Mouse (Mus musculus) intestine, embryonic 15.5 days (tissue): ENCODE measurements around the gene Cox7a2. TPM values are rescaled to one million over a fixed set of nuclear protein-coding genes. Genes with fewer than 3 reads are reported as not detected.

Experiments used
- ATAC-seq: fragments of 200-750 bp; cut with Nextera tagmentation; 2 replicates; pipeline ENCODE4 v1.8.0; 2017; ENCODE audit warnings: moderate TSS enrichment, moderate library complexity
- H3K27ac ChIP-seq: fragments of 300-500 bp; sonication (generic); 2 replicates; pipeline ENCODE4 v1.5.1; 2015; ENCODE audit warnings: mild to moderate bottlenecking, inconsistent platforms
- H3K27me3 ChIP-seq: fragments of 300-500 bp; sonication (generic); replicated peaks from 2 replicates; pipeline ENCODE4 v1.6.1; 2015; ENCODE audit warnings: inconsistent platforms
- H3K36me3 ChIP-seq: fragments of 300-500 bp; sonication (generic); 2 replicates; pipeline ENCODE4 v1.6.1; 2015; ENCODE audit warnings: inconsistent platforms
- H3K4me1 ChIP-seq: fragments of 300-500 bp; sonication (generic); replicated peaks from 2 replicates; pipeline ENCODE4 v1.6.1; 2015; ENCODE audit warnings: inconsistent platforms
- H3K4me2 ChIP-seq: fragments of 300-500 bp; sonication (generic); replicated peaks from 2 replicates; pipeline ENCODE4 v1.6.1; 2015; ENCODE audit warnings: mild to moderate bottlenecking, inconsistent platforms
- H3K4me3 ChIP-seq: fragments of 300-500 bp; sonication (generic); replicated peaks from 2 replicates; pipeline ENCODE4 v1.5.1; 2015; ENCODE audit warnings: inconsistent platforms
- H3K9ac ChIP-seq: fragments of 300-500 bp; sonication (generic); 2 replicates; pipeline ENCODE4 v1.6.1; 2015; ENCODE audit warnings: inconsistent platforms
- H3K9me3 ChIP-seq: fragments of 300-500 bp; sonication (generic); 2 replicates; pipeline ENCODE4 v1.6.1; 2016; ENCODE audit warnings: inconsistent platforms
- WGBS: fragments of 180-500 bp; shearing (Covaris S2); methylation state at CpG from one replicate; pipeline ENCODE4 v1.1.7; 2015; 5-methylcytosine and 5-hydroxymethylcytosine counted together
- polyA plus RNA-seq: library from polyadenylated mRNA; unstranded; fragments of >200 nt; fragmentation: Nextera tagmentation; extraction: Ambion mirVana; gene quantifications from 2 replicates; pipeline ENCODE4 v1.2.1, GENCODE M21; 2015

Cox7a2 gene
- 893 and 914 TPM in 2 replicates for polyA plus RNA-seq

GRCm38 (mm10) chr9:79759385-79760005, at the start of gene Cox7a2:
Cox7a2 (minus strand) TSS chr9:79759878.
- H3K36me3 ChIP-seq, result 0 out of 2 replicates have a peak, but pooled peaks cover 6% of the 10 kb centered on the region
- peak; percentile 100 for ATAC-seq
- peak within 1 kb of the TSS; percentile 85 for H3K27ac ChIP-seq
- under 1% methylated on average over 49 of the region's 49 CpGs for WGBS
- peak within 1 kb of the TSS; percentile 74 for H3K4me2 ChIP-seq
- no peaks in the 10 kb centered on the region for H3K9me3 ChIP-seq
- H3K4me1 ChIP-seq, result peaks cover 2% of the 10 kb centered on the region; the same call in 1 of the 2 replicates
- peak within 1 kb of the TSS; percentile 68 for H3K9ac ChIP-seq
- no peaks in the 10 kb centered on the region for H3K27me3 ChIP-seq
- H3K4me3 ChIP-seq, result peak within 1 kb of the TSS; percentile 69

DNA sequence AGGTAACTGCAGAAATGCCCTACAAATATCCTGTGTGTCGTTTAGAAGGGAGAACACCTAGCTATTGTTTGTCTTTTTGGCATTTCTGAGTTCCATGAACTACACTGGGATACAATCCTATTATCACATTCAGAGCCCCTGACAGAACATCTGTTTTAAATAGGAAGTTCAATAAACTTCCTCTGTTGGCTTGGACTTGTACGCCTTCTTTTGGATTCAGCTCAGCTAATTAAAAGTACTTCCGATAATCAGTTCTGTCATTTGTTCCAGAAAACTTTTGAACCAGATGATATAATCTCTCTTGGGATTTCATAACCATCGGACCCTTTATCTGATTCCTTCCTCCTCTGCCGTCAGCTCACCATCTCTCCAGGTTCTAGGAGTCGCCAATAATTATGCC, 49.7 kb upstream of the Cox7a2 start:
- no peaks in the 10 kb centered on the region for H3K4me1 ChIP-seq
- H3K9me3 ChIP-seq, result no peaks in the 10 kb centered on the region
- no peak overlapping the region for H3K4me3 ChIP-seq
- H3K4me2 ChIP-seq, result no peak overlapping the region
- H3K27me3 ChIP-seq, result no peaks in the 10 kb centered on the region
- H3K36me3 ChIP-seq, result no peaks in the 10 kb centered on the region
- H3K9ac ChIP-seq, result no peak overlapping the region
- ATAC-seq, result no peak
- 64% methylated on average over 6 of the region's 6 CpGs for WGBS
- H3K27ac ChIP-seq, result no peak overlapping the region

- H3K4me3 ChIP-seq, result no peak overlapping the region
- H3K4me1 ChIP-seq, result no peaks in the 10 kb centered on the region
- H3K9ac ChIP-seq, result no peak overlapping the region
- no peaks in the 10 kb centered on the region for H3K27me3 ChIP-seq
- ATAC-seq, result no peak
- H3K4me2 ChIP-seq, result no peak overlapping the region
- H3K9me3 ChIP-seq, result no peaks in the 10 kb centered on the region
- H3K36me3 ChIP-seq, result no peaks in the 10 kb centered on the region
- no peak overlapping the region for H3K27ac ChIP-seq
- WGBS, result 44% methylated on average over 4 of the region's 4 CpGs
Measured at GRCm38 (mm10) chr9:79807178-79807577, 47.5 kb upstream of the Cox7a2 start.

GRCm38 (mm10) chr9:79806317-79807075, 46.8 kb upstream of the Cox7a2 start:
- no peak overlapping the region for H3K9ac ChIP-seq
- no peaks in the 10 kb centered on the region for H3K27me3 ChIP-seq
- 0 out of 2 replicates have a peak, but pooled peaks have one; percentile 39 for ATAC-seq
- H3K9me3 ChIP-seq, result no peaks in the 10 kb centered on the region
- WGBS, result 42% methylated on average over 12 of the region's 12 CpGs
- no peak overlapping the region for H3K4me3 ChIP-seq
- no peaks in the 10 kb centered on the region for H3K36me3 ChIP-seq
- no peak overlapping the region for H3K27ac ChIP-seq
- no peaks in the 10 kb centered on the region for H3K4me1 ChIP-seq
- H3K4me2 ChIP-seq, result no peak overlapping the region

DNA sequence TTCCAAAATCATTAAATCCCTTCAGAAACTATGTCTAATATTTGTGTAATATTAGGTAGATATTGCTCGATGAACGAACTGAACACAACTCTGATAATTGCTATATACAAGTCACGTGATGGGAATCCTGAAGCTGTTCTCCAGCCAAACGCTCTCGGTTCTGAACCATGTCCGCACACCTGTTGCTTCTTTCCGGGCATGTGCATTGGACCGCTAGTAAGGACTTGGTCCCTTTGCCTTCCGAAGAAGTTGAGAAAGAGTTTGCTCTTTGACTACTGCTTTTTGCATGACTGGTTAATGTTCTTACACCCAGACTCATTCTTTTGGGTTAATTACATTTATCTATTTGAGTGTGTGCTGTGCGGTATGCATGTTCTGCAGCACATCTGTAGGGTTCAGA, 45.7 kb upstream of the Cox7a2 start:
- Histone ChIP-seq H3K36me3 (no peaks in the 10 kb centered on the region), H3K27ac (no peak overlapping the region), H3K4me3 (no peak overlapping the region), H3K4me2 (no peak overlapping the region), H3K27me3 (no peaks in the 10 kb centered on the region), H3K9me3 (no peaks in the 10 kb centered on the region), H3K9ac (no peak overlapping the region), H3K4me1 (no peaks in the 10 kb centered on the region)
- 90% methylated on average over 10 of the region's 10 CpGs for WGBS
- ATAC-seq, result no peak

DNA sequence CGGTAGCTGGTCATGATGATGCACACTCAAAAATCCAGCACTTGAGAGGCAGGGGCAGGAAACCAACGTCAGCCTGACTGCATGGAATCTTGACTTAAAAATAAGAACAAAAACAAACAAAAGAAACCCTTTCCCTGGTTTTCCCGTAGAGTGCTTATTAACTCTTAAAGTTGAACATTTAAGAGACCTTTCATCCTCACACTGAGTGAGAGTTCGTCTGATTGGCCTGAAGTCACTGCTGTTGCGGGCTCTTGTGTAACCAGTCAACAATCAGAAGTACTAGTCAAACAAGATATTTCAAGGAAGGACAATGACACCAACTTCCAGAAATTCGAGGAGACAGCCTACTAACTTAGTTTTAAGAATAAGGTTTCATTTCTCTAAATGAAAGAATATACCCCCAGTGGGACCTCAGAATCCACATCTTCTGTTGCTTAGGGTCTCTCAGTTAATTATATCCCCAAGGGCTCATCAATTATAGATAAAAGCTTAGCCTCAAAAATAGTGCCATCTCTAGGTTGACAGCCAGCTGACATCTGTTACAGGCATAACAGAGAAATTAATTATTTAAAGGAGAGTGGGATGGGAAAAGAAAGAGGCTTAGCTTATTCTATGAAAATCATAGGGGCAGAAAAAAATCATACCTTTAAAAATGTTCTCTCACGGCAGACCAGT, 36.9 kb upstream of the Cox7a2 start:
- no peak overlapping the region for H3K27ac ChIP-seq
- H3K36me3 ChIP-seq, result no peaks in the 10 kb centered on the region
- H3K9me3 ChIP-seq, result no peaks in the 10 kb centered on the region
- H3K4me1 ChIP-seq, result 0 out of 2 replicates have a peak, but pooled peaks cover 3% of the 10 kb centered on the region
- H3K9ac ChIP-seq, result no peak overlapping the region
- no peak overlapping the region for H3K4me3 ChIP-seq
- no peak for ATAC-seq
- 57% methylated on average over 7 of the region's 7 CpGs for WGBS
- no peaks in the 10 kb centered on the region for H3K27me3 ChIP-seq
- H3K4me2 ChIP-seq, result no peak overlapping the region

GRCm38 (mm10) chr9:79795076-79795475, 35.4 kb upstream of the Cox7a2 start:
- Histone ChIP-seq H3K9ac (no peak overlapping the region), H3K4me1 (0 out of 2 replicates have a peak, but pooled peaks cover 3% of the 10 kb centered on the region), H3K4me3 (no peak overlapping the region), H3K9me3 (no peaks in the 10 kb centered on the region), H3K27me3 (no peaks in the 10 kb centered on the region), H3K4me2 (no peak overlapping the region), H3K36me3 (no peaks in the 10 kb centered on the region), H3K27ac (no peak overlapping the region)
- no peak for ATAC-seq
- 74% methylated on average over 1 of the region's 1 CpGs for WGBS

DNA sequence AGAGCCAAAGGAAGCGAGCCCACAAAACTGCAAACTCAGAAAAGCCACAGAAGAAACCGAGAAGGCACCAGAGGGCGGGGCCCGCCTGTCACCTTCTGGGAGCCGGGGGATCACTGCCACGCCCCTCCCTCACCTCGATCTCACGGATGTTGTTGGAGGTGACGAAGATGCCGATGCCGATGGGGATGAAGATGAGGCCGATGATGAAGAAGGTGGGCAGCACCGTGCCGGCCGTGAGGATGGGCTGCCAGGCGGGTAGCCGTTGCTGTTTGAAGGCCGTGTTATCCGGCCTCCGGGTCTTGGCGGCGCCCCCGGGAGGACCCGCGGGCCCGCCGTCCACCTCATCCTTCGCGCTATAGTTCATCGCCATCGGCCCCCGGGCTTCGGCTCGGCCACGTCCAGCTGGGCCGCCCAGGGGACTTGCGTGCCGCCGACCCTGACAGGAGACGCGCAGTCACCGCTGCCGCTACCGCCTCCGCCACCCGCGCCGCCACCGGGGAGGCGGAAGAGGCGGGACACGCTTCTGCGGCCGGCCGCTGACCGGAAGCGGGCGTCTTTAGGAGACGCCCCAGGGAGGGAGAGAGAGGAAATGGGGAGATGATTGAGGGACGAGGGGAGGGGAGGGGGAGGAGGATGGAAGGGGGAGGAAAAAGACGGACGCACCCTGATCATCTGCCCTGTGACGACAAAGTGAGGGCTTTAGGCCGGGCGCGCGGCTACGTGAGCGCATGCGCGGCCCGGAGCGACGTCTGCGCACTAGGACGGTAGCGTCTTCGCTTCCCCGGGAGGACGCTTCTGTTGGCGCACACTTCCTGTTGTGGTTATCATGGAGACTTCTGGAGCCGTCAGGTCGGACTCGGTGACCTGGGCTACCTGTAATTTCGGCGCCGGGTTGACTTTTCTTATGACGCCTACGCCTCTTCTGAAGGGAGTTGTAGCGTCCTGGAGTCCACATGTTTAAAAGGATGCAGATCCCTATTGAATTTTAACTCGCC, 33.5 kb upstream of the Cox7a2 start, which contains the start of gene Tmem30a:
Gene Tmem30a, minus strand, starts transcription at position 667 of the 995 bp plus-strand sequence.
- WGBS, result under 1% methylated on average over 91 of the region's 91 CpGs
- H3K4me3 ChIP-seq, result peak within 1 kb of the TSS; percentile 94
- no peaks in the 10 kb centered on the region for H3K9me3 ChIP-seq
- H3K27ac ChIP-seq, result peak within 1 kb of the TSS; percentile 91
- peak within 1 kb of the TSS; percentile 60 for H3K4me2 ChIP-seq
- H3K27me3 ChIP-seq, result no peaks in the 10 kb centered on the region
- 0 out of 2 replicates have a peak, but pooled peaks cover 3% of the 10 kb centered on the region for H3K4me1 ChIP-seq
- no peaks in the 10 kb centered on the region for H3K36me3 ChIP-seq
- peak within 1 kb of the TSS; percentile 92 for H3K9ac ChIP-seq
- peak; percentile 99 for ATAC-seq

DNA sequence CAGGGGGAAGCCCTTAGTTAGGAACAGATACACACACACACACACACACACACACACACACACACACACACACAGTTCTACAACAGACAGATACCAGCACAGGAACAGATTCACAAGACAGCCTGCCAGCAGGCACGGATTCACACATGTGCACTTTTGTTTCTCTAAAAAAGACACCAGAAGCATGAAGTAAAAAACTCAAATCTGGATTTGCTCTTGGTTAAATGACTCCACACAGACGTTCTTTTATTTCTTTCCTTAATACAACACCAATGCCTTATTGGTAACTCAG, 26.1 kb upstream of the Cox7a2 start:
- no peak overlapping the region for H3K9ac ChIP-seq
- no peak overlapping the region for H3K4me2 ChIP-seq
- no peaks in the 10 kb centered on the region for H3K4me1 ChIP-seq
- no peak overlapping the region for H3K4me3 ChIP-seq
- no peaks in the 10 kb centered on the region for H3K9me3 ChIP-seq
- no peak overlapping the region for H3K27ac ChIP-seq
- H3K27me3 ChIP-seq, result no peaks in the 10 kb centered on the region
- WGBS, result 68% methylated on average over 2 of the region's 2 CpGs
- H3K36me3 ChIP-seq, result no peaks in the 10 kb centered on the region
- no peak for ATAC-seq

DNA sequence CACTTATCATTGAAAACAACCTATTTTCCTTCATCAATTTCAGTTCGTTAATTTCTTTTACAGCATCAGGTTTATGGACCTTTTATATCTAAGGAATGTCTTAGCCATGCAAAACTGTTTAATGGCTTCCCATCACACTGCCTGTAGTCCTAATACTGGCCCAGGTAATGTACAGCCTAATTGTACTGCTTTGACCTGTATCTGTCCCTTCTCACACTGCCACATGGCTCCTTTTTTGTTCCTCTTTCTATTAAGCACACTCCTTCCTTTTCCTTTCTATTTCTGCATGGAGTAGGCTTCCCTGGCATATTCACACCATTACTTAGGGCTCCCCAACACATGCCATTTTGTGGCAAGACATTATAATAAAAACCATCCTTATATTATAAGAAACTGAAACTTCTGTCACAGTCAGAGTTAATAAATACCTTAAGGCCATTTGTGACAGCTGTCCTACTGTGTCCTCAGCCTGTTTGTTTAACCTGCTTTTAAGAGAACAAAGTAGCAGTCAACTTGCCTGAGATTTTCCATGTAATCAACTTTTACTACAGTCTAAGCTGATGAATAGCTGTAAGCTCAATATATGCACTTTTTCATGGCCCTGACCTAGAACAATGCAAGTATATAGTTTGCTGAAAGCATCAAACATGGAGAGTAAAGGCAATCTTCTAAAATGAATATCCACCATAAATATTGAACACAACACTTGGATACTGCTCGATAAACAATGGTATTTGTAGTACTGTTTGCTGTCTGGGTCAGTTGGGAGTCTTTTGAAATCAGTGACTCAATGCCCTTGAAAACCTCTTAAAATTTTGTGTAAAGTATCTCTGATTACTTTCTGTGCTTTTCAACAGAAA, 25.5 kb upstream of the Cox7a2 start:
- no peaks in the 10 kb centered on the region for H3K4me1 ChIP-seq
- H3K9ac ChIP-seq, result no peak overlapping the region
- no peaks in the 10 kb centered on the region for H3K27me3 ChIP-seq
- H3K4me3 ChIP-seq, result no peak overlapping the region
- no peak overlapping the region for H3K27ac ChIP-seq
- ATAC-seq, result no peak
- H3K9me3 ChIP-seq, result no peaks in the 10 kb centered on the region
- WGBS, result 76% methylated on average over 2 of the region's 2 CpGs
- H3K4me2 ChIP-seq, result no peak overlapping the region
- no peaks in the 10 kb centered on the region for H3K36me3 ChIP-seq

DNA sequence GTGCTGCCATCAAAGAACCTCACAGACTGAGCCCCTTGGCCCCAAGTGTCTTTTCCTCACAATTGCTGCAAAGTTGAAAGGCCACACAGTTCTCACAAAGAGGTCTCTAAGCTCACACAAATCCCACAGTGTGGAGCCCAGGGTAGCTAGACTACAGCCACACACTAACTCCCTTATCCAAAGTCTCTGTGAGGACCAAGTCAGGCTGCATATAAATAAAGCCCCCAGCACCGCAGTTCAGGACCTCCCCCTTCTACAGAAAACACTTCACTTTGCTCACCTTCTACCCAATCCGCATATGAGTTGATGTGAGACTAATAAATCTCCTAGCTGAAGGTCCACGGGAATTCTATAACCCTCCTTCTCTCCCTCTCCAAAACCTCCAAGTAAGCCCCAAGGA, 24.8 kb upstream of the Cox7a2 start:
- H3K9me3 ChIP-seq, result no peaks in the 10 kb centered on the region
- H3K27ac ChIP-seq, result no peak overlapping the region
- H3K4me2 ChIP-seq, result no peak overlapping the region
- no peaks in the 10 kb centered on the region for H3K27me3 ChIP-seq
- no peak for ATAC-seq
- no peak overlapping the region for H3K9ac ChIP-seq
- no peaks in the 10 kb centered on the region for H3K4me1 ChIP-seq
- WGBS, result 54% methylated on average over 3 of the region's 3 CpGs
- H3K4me3 ChIP-seq, result no peak overlapping the region
- H3K36me3 ChIP-seq, result no peaks in the 10 kb centered on the region
